Mouse (Mus musculus): ENCODE results near the gene Rcc1l. TPM values are rescaled to one million over a fixed set of nuclear protein-coding genes. Genes with fewer than 3 reads are reported as not detected.
A peak's percentile ranks its signal among the peaks of the same experiment; 100 is the strongest.

Rcc1l gene
- polyA plus RNA-seq, 1 experiment from 2014 or later, result 23.8 TPM

GRCm38 (mm10) chr5:134206721-134207120 is 30.1 kb upstream of the Rcc1l start:
- H3K4me1 ChIP-seq (ENCODE audit: control insufficient read depth, insufficient read depth, low read length), result peaks cover 11% of the 10 kb centered on the region; the same call in 1 of the 2 replicates
- ATAC-seq (ENCODE audit: insufficient number of reproducible peaks, insufficient read depth, low FRiP score, low read depth), result no peak
- no peak overlapping the region for H3K4me2 ChIP-seq (replicated peaks; ENCODE audit: low read depth, low read length)
- no peak overlapping the region for H3K27ac ChIP-seq (ENCODE audit: low read length)
- no peaks in the 10 kb centered on the region for H3K9me3 ChIP-seq (ENCODE audit: control insufficient read depth, low read depth, low read length)
- no peaks in the 10 kb centered on the region for H3K36me3 ChIP-seq (ENCODE audit: control insufficient read depth, insufficient read depth, low read length)
- WGBS, result 81% methylated on average over 10 of the region's 10 CpGs
- no peak overlapping the region for H3K9ac ChIP-seq (replicated peaks; ENCODE audit: low read depth, low read length)
- H3K27me3 ChIP-seq (ENCODE audit: control insufficient read depth, insufficient read depth, low read length), result no peaks in the 10 kb centered on the region
- H3K4me3 ChIP-seq (ENCODE audit: low read depth, low read length), result no peak overlapping the region

GRCm38 (mm10) chr5:134193664-134194063 is 17.1 kb upstream of the Rcc1l start:
- WGBS, result 84% methylated on average over 8 of the region's 8 CpGs
- peaks cover 8% of the 10 kb centered on the region; the same call in 1 of the 2 replicates for H3K36me3 ChIP-seq (ENCODE audit: control insufficient read depth, insufficient read depth, low read length)
- no peak for ATAC-seq (ENCODE audit: insufficient number of reproducible peaks, insufficient read depth, low FRiP score, low read depth)
- no peak overlapping the region for H3K4me2 ChIP-seq (replicated peaks; ENCODE audit: low read depth, low read length)
- no peak overlapping the region for H3K27ac ChIP-seq (ENCODE audit: low read length)
- H3K9me3 ChIP-seq (ENCODE audit: control insufficient read depth, low read depth, low read length), result no peaks in the 10 kb centered on the region
- H3K27me3 ChIP-seq (ENCODE audit: control insufficient read depth, insufficient read depth, low read length), result no peaks in the 10 kb centered on the region
- no peak overlapping the region for H3K4me3 ChIP-seq (ENCODE audit: low read depth, low read length)
- no peaks in the 10 kb centered on the region for H3K4me1 ChIP-seq (ENCODE audit: control insufficient read depth, insufficient read depth, low read length)
- H3K9ac ChIP-seq (replicated peaks; ENCODE audit: low read depth, low read length), result no peak overlapping the region

- Histone ChIP-seq H3K4me3 (ENCODE audit: low read depth, low read length) (no peak overlapping the region), H3K27me3 (ENCODE audit: control insufficient read depth, insufficient read depth, low read length) (no peaks in the 10 kb centered on the region), H3K4me1 (ENCODE audit: control insufficient read depth, insufficient read depth, low read length) (peaks cover under 1% of the 10 kb centered on the region), H3K4me2 (replicated peaks; ENCODE audit: low read depth, low read length) (no peak overlapping the region), H3K27ac (ENCODE audit: low read length) (no peak overlapping the region), H3K9me3 (ENCODE audit: control insufficient read depth, low read depth, low read length) (no peaks in the 10 kb centered on the region), H3K36me3 (ENCODE audit: control insufficient read depth, insufficient read depth, low read length) (no peaks in the 10 kb centered on the region), H3K9ac (replicated peaks; ENCODE audit: low read depth, low read length) (no peak overlapping the region)
- ATAC-seq (ENCODE audit: insufficient number of reproducible peaks, insufficient read depth, low FRiP score, low read depth), result no peak
- WGBS, result 85% methylated on average over 7 of the region's 7 CpGs
Observed at GRCm38 (mm10) chr5:134188571-134188970, 12.0 kb upstream of the Rcc1l start.

GRCm38 (mm10) chr5:134186961-134187731 is 10.6 kb upstream of the Rcc1l start:
- ATAC-seq (ENCODE audit: insufficient number of reproducible peaks, insufficient read depth, low FRiP score, low read depth), result no peak
- Histone ChIP-seq H3K9ac (replicated peaks; ENCODE audit: low read depth, low read length) (no peak overlapping the region), H3K4me2 (replicated peaks; ENCODE audit: low read depth, low read length) (no peak overlapping the region), H3K4me3 (ENCODE audit: low read depth, low read length) (no peak overlapping the region), H3K9me3 (ENCODE audit: control insufficient read depth, low read depth, low read length) (no peaks in the 10 kb centered on the region), H3K27ac (ENCODE audit: low read length) (no peak overlapping the region), H3K27me3 (ENCODE audit: control insufficient read depth, insufficient read depth, low read length) (no peaks in the 10 kb centered on the region), H3K36me3 (ENCODE audit: control insufficient read depth, insufficient read depth, low read length) (no peaks in the 10 kb centered on the region), H3K4me1 (ENCODE audit: control insufficient read depth, insufficient read depth, low read length) (peaks cover 11% of the 10 kb centered on the region)
- WGBS, result 66% methylated on average over 4 of the region's 4 CpGs

GRCm38 (mm10) chr5:134186059-134186458 is 9.5 kb upstream of the Rcc1l start:
- H3K4me2 ChIP-seq (replicated peaks; ENCODE audit: low read depth, low read length), result no peak overlapping the region
- no peak for ATAC-seq (ENCODE audit: insufficient number of reproducible peaks, insufficient read depth, low FRiP score, low read depth)
- no peaks in the 10 kb centered on the region for H3K36me3 ChIP-seq (ENCODE audit: control insufficient read depth, insufficient read depth, low read length)
- H3K27ac ChIP-seq (ENCODE audit: low read length), result no peak overlapping the region
- H3K27me3 ChIP-seq (ENCODE audit: control insufficient read depth, insufficient read depth, low read length), result no peaks in the 10 kb centered on the region
- H3K4me3 ChIP-seq (ENCODE audit: low read depth, low read length), result no peak overlapping the region
- no peaks in the 10 kb centered on the region for H3K9me3 ChIP-seq (ENCODE audit: control insufficient read depth, low read depth, low read length)
- peaks cover 13% of the 10 kb centered on the region for H3K4me1 ChIP-seq (ENCODE audit: control insufficient read depth, insufficient read depth, low read length)
- no peak overlapping the region for H3K9ac ChIP-seq (replicated peaks; ENCODE audit: low read depth, low read length)
- 82% methylated on average over 3 of the region's 3 CpGs for WGBS

- Histone ChIP-seq H3K4me1 (ENCODE audit: control insufficient read depth, insufficient read depth, low read length) (peaks cover 13% of the 10 kb centered on the region), H3K36me3 (ENCODE audit: control insufficient read depth, insufficient read depth, low read length) (no peaks in the 10 kb centered on the region), H3K4me2 (replicated peaks; ENCODE audit: low read depth, low read length) (peak within 1 kb of the TSS; percentile 86), H3K4me3 (ENCODE audit: low read depth, low read length) (peak within 1 kb of the TSS; percentile 64), H3K9ac (replicated peaks; ENCODE audit: low read depth, low read length) (peak within 1 kb of the TSS; percentile 89), H3K9me3 (ENCODE audit: control insufficient read depth, low read depth, low read length) (no peaks in the 10 kb centered on the region), H3K27me3 (ENCODE audit: control insufficient read depth, insufficient read depth, low read length) (no peaks in the 10 kb centered on the region), H3K27ac (ENCODE audit: low read length) (peak within 1 kb of the TSS; percentile 95)
- ATAC-seq (ENCODE audit: insufficient number of reproducible peaks, insufficient read depth, low FRiP score, low read depth), result peak; percentile 95
- WGBS, result under 1% methylated on average over 92 of the region's 92 CpGs
Observed at GRCm38 (mm10) chr5:134183880-134184808, 7.6 kb upstream of the Rcc1l start, which contains the start of gene Gtf2ird2. TSS of gene Gtf2ird2 (plus strand) at chr5:134184019.

- Histone ChIP-seq H3K4me3 (ENCODE audit: low read depth, low read length) (peak overlapping the region; percentile 64), H3K27me3 (ENCODE audit: control insufficient read depth, insufficient read depth, low read length) (no peaks in the 10 kb centered on the region), H3K4me1 (ENCODE audit: control insufficient read depth, insufficient read depth, low read length) (peaks cover 13% of the 10 kb centered on the region), H3K9me3 (ENCODE audit: control insufficient read depth, low read depth, low read length) (no peaks in the 10 kb centered on the region), H3K4me2 (replicated peaks; ENCODE audit: low read depth, low read length) (peak overlapping the region; percentile 86), H3K36me3 (ENCODE audit: control insufficient read depth, insufficient read depth, low read length) (no peaks in the 10 kb centered on the region), H3K9ac (replicated peaks; ENCODE audit: low read depth, low read length) (peak overlapping the region; percentile 89), H3K27ac (ENCODE audit: low read length) (peak overlapping the region; percentile 95; the same call in 1 of the 2 replicates)
- no peak for ATAC-seq (ENCODE audit: insufficient number of reproducible peaks, insufficient read depth, low FRiP score, low read depth)
- 38% methylated on average over 7 of the region's 7 CpGs for WGBS
Observed at GRCm38 (mm10) chr5:134183162-134183561, 6.6 kb upstream of the Rcc1l start.

- ATAC-seq (ENCODE audit: insufficient number of reproducible peaks, insufficient read depth, low FRiP score, low read depth), result no peak
- no peak overlapping the region; the same call in 1 of the 2 replicates for H3K27ac ChIP-seq (ENCODE audit: low read length)
- no peaks in the 10 kb centered on the region for H3K27me3 ChIP-seq (ENCODE audit: control insufficient read depth, insufficient read depth, low read length)
- peak overlapping the region; percentile 86 for H3K4me2 ChIP-seq (replicated peaks; ENCODE audit: low read depth, low read length)
- no peak overlapping the region for H3K9ac ChIP-seq (replicated peaks; ENCODE audit: low read depth, low read length)
- H3K4me1 ChIP-seq (ENCODE audit: control insufficient read depth, insufficient read depth, low read length), result peaks cover 13% of the 10 kb centered on the region
- no peaks in the 10 kb centered on the region for H3K9me3 ChIP-seq (ENCODE audit: control insufficient read depth, low read depth, low read length)
- 49% methylated on average over 4 of the region's 4 CpGs for whole genome bisulfite sequencing
- peak overlapping the region; percentile 64 for H3K4me3 ChIP-seq (ENCODE audit: low read depth, low read length)
- no peaks in the 10 kb centered on the region for H3K36me3 ChIP-seq (ENCODE audit: control insufficient read depth, insufficient read depth, low read length)
Observed at GRCm38 (mm10) chr5:134182735-134183134, 6.2 kb upstream of the Rcc1l start.

All from stomach, embryonic 14.5 days (tissue).